Comparison of ENCODE assay signal across 8 mouse cellular contexts in genomic region chr19:4099837-4100717, GRCm38 (mm10). TPM values are rescaled to one million over a fixed set of nuclear protein-coding genes. Genes with fewer than 3 reads are reported as not detected.
DNase-seq lines count a peak whose midpoint lies in the region; ATAC-seq and TF ChIP-seq lines count a peak whose summit lies in the region.

Gene Pitpnm1 (plus strand): TSS chr19:4099998.

- H3K27me3 ChIP-seq in forebrain, embryonic 12.5 days: peaks cover 43% of the 10 kb centered on the region
- peaks cover 3% of the 10 kb centered on the region; the same call in 1 of the 2 replicates for H3K27me3 ChIP-seq in lung, postnatal 0 days (replicated peaks; ENCODE audit: insufficient read depth, low read length)

- peak within 1 kb of the TSS; percentile 73 for H3K4me3 ChIP-seq in bone marrow, adult 2 months (replicated peaks; ENCODE audit: control insufficient read depth, low read depth, low read length)
- peak within 1 kb of the TSS; percentile 57 for H3K4me3 ChIP-seq in forebrain, embryonic 12.5 days (replicated peaks)
- peak within 1 kb of the TSS; percentile 50 for H3K4me3 ChIP-seq in lung, postnatal 0 days (ENCODE audit: low read depth, low read length)

- H3K4me1 ChIP-seq in bone marrow, adult 2 months (ENCODE audit: control insufficient read depth, insufficient read depth, low read length): peaks cover 3% of the 10 kb centered on the region; the same call in 1 of the 2 replicates
- peaks cover 54% of the 10 kb centered on the region for H3K4me1 ChIP-seq in forebrain, embryonic 12.5 days
- peaks cover 19% of the 10 kb centered on the region; the same call in 1 of the 2 replicates for H3K4me1 ChIP-seq in lung, postnatal 0 days (ENCODE audit: insufficient read depth, low read depth, low read length)

- intact Hi-C loops in heart, postnatal 36 days (cut with DNase I): loop anchor here (1.0 to 2.0 kb wide), 2 partner anchors 103 to 128 kb away; no protein-coding TSS in a partner anchor

- H3K36me3 ChIP-seq in forebrain, embryonic 12.5 days (replicated peaks): no peaks in the 10 kb centered on the region
- no peaks in the 10 kb centered on the region for H3K36me3 ChIP-seq in lung, postnatal 0 days (ENCODE audit: insufficient read depth, low read length)

- under 1% methylated on average over 53 of the region's 53 CpGs for WGBS in bone marrow, adult 2 months
- WGBS in forebrain, embryonic 12.5 days: 1% methylated on average over 53 of the region's 53 CpGs
- WGBS in lung, postnatal 0 days: 1% methylated on average over 48 of the region's 53 CpGs

- H3K27ac ChIP-seq in bone marrow, adult 2 months (ENCODE audit: control insufficient read depth, insufficient read depth, low read depth, low read length, poor library complexity): peak within 1 kb of the TSS; percentile 97
- H3K27ac ChIP-seq in forebrain, embryonic 12.5 days: no peak within 1 kb of the TSS
- peak within 1 kb of the TSS; percentile 94 for H3K27ac ChIP-seq in lung, postnatal 0 days (ENCODE audit: low read length)

- no peak for TF ChIP-seq EP300 in lung, postnatal 0 days (IDR thresholded peaks at IDR 0.05)

- ATAC-seq in forebrain, embryonic 12.5 days (ENCODE audit: low FRiP score): no peak
- ATAC-seq in lung, postnatal 0 days: peak; percentile 13; the same call in 1 of the 2 replicates

- TF ChIP-seq POLR2A in bone marrow, adult 2 months (IDR thresholded peaks at IDR 0.05; ENCODE audit: borderline replicate concordance, control insufficient read depth, low read depth, low read length): peak; percentile 48; the same call in 1 of the 2 replicates

- peak; percentile 85 for DNase-seq in CD4-positive, CD25-positive, alpha-beta regulatory T cell, adult 2 months (ENCODE audit: low read depth, low spot score)
- DNase-seq in heart, postnatal 36 days: peak; percentile 83 to 87
- peak; percentile 56 for DNase-seq in layer of hippocampus, adult 9-11 months
- DNase-seq in lung, postnatal 0 days (ENCODE audit: low spot score): peak; percentile 82
- peak; percentile 60 for DNase-seq in ovary, postnatal 14 days (ENCODE audit: low spot score)
- peak; percentile 75 for DNase-seq in urinary bladder, adult 2 months (ENCODE audit: low spot score)

- no peaks in the 10 kb centered on the region for H3K9me3 ChIP-seq in forebrain, embryonic 12.5 days
- H3K9me3 ChIP-seq in lung, postnatal 0 days (ENCODE audit: low read length): no peaks in the 10 kb centered on the region

- H3K9ac ChIP-seq in forebrain, embryonic 12.5 days: peak within 1 kb of the TSS; percentile 66
- H3K9ac ChIP-seq in lung, postnatal 0 days (replicated peaks; ENCODE audit: low read depth): peak within 1 kb of the TSS; percentile 32

- peak within 1 kb of the TSS; percentile 95 for H3K4me2 ChIP-seq in forebrain, embryonic 12.5 days
- peak within 1 kb of the TSS; percentile 76 for H3K4me2 ChIP-seq in lung, postnatal 0 days (replicated peaks; ENCODE audit: low read depth, low read length)

- no peak for TF ChIP-seq CTCF in bone marrow, adult 2 months (IDR thresholded peaks at IDR 0.05; ENCODE audit: control insufficient read depth, insufficient read depth, low read length)
- no peak for TF ChIP-seq CTCF in lung, postnatal 0 days (IDR thresholded peaks at IDR 0.05)

RNA-seq across cellular contexts. Expression of gene Pitpnm1, which starts in this region (rescaled TPM):
- polyA plus RNA-seq in bone marrow, adult 2 months (2011; ENCODE audit: insufficient read depth, insufficient read length, low replicate concordance, missing spikeins): 72.3 and 159 TPM in 2 replicates
- polyA plus RNA-seq in forebrain, embryonic 12.5 days (2016; fragmentation: Nextera tagmentation; extraction: Ambion mirVana): 21.5 and 22.9 TPM in 2 replicates
- total RNA-seq in heart, postnatal 36 days (2021): 10 to 100 TPM; 20.7 to 22.9 TPM
- polyA plus RNA-seq in lung, postnatal 0 days (2015; fragmentation: Nextera tagmentation; extraction: Ambion mirVana): 17.0 and 18.9 TPM in 2 replicates
- 44.1 and 45.2 TPM in 2 replicates for polyA plus RNA-seq in urinary bladder, adult 2 months (2012; rRNA removed)
